Mouse (Mus musculus): ENCODE measurements at regions not wholly inside any gene's neighbourhood (a gene's known extent, or its start where the extent isn't known, plus 50 kb on each side); places are given as distances from the start of the nearest gene placed in this dataset.

DNA sequence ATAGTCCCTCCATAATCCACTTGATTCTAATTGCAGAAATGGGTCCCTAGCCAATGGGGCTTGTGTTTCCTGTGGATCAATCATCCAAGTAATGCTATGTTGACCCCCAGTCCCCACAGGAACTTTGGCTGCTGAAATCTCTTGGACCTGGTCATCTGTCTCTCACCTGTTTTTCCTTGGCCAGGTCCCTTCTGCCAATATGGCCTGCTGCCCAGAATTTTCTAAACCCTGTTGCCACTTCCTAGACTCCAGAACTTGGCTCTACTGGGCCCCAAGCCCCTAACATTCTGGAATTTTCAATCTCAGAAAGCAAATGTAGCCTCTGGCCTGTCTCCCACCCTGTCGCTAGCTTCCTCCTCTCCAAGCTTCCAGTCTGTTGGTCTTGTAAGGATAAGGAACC lies 139.6 kb downstream of the Inhbb start:
- H3K4me1 ChIP-seq (ENCODE audit: control insufficient read depth, insufficient read depth, low read length): no peaks in the 10 kb centered on the region
- 81% methylated on average over 1 of the region's 1 CpGs for WGBS
- no peak overlapping the region for H3K4me3 ChIP-seq (ENCODE audit: low read length)
- H3K27me3 ChIP-seq (ENCODE audit: control insufficient read depth, insufficient read depth, low read length): no peaks in the 10 kb centered on the region
- no peak overlapping the region for H3K9ac ChIP-seq (ENCODE audit: low read length)
- H3K36me3 ChIP-seq (ENCODE audit: control insufficient read depth, insufficient read depth): no peaks in the 10 kb centered on the region
- H3K27ac ChIP-seq (ENCODE audit: low read length): no peak overlapping the region
- H3K4me2 ChIP-seq (ENCODE audit: low read depth, low read length): no peak overlapping the region
- no peak for ATAC-seq (replicated peaks; ENCODE audit: extremely low read depth, insufficient read depth, low FRiP score)
- H3K9me3 ChIP-seq (replicated peaks; ENCODE audit: control insufficient read depth, low read length): peaks cover 2% of the 10 kb centered on the region; the same call in 1 of the 2 replicates

DNA sequence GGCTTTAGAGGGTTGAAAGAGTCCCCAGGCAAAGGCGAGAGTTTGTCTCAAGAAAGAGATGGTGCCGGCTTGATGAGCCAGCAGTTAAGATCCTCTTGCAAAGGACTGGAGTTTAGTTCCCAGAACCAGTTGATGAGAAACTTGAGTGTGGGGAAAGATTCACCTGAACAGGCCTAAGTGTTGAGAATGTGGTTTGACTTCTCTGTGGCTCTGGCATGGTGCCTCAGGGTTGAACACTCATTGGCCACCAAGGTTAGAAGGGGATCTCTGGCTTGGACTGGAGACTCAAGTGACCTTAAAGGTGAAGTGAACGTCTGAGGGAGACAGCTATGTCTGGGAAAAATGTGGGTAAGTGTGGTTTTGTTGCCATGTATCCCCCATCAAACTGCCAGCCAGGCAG lies 142.8 kb downstream of the Inhbb start:
- Histone ChIP-seq H3K4me3 (ENCODE audit: low read length) (no peak overlapping the region), H3K27ac (ENCODE audit: low read length) (no peak overlapping the region), H3K4me1 (ENCODE audit: control insufficient read depth, insufficient read depth, low read length) (no peaks in the 10 kb centered on the region), H3K36me3 (ENCODE audit: control insufficient read depth, insufficient read depth) (no peaks in the 10 kb centered on the region), H3K9me3 (replicated peaks; ENCODE audit: control insufficient read depth, low read length) (no peaks in the 10 kb centered on the region), H3K9ac (ENCODE audit: low read length) (no peak overlapping the region), H3K27me3 (ENCODE audit: control insufficient read depth, insufficient read depth, low read length) (no peaks in the 10 kb centered on the region), H3K4me2 (ENCODE audit: low read depth, low read length) (no peak overlapping the region)
- ATAC-seq (replicated peaks; ENCODE audit: extremely low read depth, insufficient read depth, low FRiP score): no peak
- WGBS: 70% methylated on average over 3 of the region's 3 CpGs

DNA sequence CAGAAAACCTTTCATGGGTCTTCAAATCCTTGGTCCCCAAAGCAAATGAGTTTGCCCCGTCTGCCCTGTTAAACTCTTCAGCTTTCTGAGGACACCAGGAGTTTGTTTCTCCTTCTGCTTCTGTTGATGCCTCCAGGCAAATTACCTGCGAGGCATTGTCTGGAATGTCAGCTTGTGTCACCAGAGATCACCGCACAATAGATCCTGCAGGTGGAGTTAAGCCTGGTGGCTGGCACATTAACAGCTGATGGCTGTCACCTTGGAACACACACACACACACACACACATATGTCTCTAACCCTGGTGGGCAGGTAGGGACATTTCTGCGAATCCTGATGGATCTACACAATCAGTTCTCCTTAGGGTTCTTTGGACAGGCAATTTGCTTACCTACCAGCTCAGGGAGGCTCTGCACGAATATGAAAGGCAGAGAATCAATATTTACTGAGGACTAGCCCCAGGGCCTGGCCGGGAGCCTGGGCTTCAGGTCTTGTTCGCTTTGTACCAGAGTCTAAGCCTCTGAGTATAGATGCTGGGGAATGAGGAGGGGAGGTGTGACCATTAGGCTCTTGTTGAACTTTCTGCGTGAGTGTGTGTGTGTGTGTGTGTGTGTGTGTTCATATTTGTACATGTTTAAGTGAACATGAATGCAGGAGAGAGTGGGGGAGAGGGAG lies 143.4 kb downstream of the Inhbb start:
- H3K36me3 ChIP-seq (ENCODE audit: control insufficient read depth, insufficient read depth): no peaks in the 10 kb centered on the region
- no peaks in the 10 kb centered on the region for H3K9me3 ChIP-seq (replicated peaks; ENCODE audit: control insufficient read depth, low read length)
- no peak overlapping the region for H3K27ac ChIP-seq (ENCODE audit: low read length)
- no peak for ATAC-seq (replicated peaks; ENCODE audit: extremely low read depth, insufficient read depth, low FRiP score)
- no peaks in the 10 kb centered on the region for H3K27me3 ChIP-seq (ENCODE audit: control insufficient read depth, insufficient read depth, low read length)
- WGBS: 82% methylated on average over 8 of the region's 8 CpGs
- no peak overlapping the region for H3K4me3 ChIP-seq (ENCODE audit: low read length)
- no peaks in the 10 kb centered on the region for H3K4me1 ChIP-seq (ENCODE audit: control insufficient read depth, insufficient read depth, low read length)
- H3K4me2 ChIP-seq (ENCODE audit: low read depth, low read length): no peak overlapping the region
- H3K9ac ChIP-seq (ENCODE audit: low read length): no peak overlapping the region

DNA sequence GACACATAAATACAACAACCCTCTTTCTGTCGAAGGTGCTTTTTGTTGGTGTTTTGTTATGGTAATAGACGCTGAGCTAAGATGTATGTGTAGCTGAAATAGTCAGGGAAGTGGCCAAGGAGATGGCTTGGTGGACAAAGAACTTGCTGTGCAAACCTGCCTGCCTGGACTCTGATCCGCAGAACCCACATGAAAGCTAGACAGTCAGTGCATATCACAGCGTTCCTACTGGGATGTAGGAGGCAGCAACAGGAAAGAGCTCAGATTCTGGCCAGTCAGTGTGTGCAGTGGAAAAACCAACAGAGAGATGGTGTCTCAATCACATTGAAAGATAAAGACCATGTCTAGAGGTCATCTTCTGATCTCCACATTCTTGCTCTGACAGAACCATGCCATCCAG lies 144.1 kb downstream of the Inhbb start:
- Histone ChIP-seq H3K27me3 (ENCODE audit: control insufficient read depth, insufficient read depth, low read length) (no peaks in the 10 kb centered on the region), H3K9ac (ENCODE audit: low read length) (no peak overlapping the region), H3K27ac (ENCODE audit: low read length) (no peak overlapping the region), H3K4me3 (ENCODE audit: low read length) (no peak overlapping the region), H3K9me3 (replicated peaks; ENCODE audit: control insufficient read depth, low read length) (no peaks in the 10 kb centered on the region), H3K4me2 (ENCODE audit: low read depth, low read length) (no peak overlapping the region), H3K4me1 (ENCODE audit: control insufficient read depth, insufficient read depth, low read length) (no peaks in the 10 kb centered on the region), H3K36me3 (ENCODE audit: control insufficient read depth, insufficient read depth) (no peaks in the 10 kb centered on the region)
- ATAC-seq (replicated peaks; ENCODE audit: extremely low read depth, insufficient read depth, low FRiP score): no peak
- 71% methylated on average over 4 of the region's 4 CpGs for WGBS

DNA sequence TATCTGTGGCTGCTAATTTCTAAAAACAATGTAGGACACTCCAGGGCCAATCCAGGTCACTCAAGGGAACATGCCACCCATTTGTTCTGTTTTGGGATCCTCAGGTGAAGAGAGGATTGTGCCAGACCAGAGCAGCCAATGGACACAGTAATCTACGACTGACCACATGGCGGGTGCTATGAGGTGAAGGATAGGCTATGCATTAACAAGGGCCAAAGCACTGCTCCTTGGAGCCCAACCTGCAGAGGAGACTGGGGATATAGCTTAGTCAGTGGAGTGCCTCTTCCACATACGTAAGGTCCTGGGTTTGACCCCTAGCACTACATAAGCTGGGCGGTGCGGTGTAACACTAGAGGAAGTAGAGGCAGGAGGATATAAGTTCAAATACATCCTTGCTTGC lies 156.0 kb downstream of the Inhbb start:
- H3K4me1 ChIP-seq (ENCODE audit: control insufficient read depth, insufficient read depth, low read length): no peaks in the 10 kb centered on the region
- H3K27me3 ChIP-seq (ENCODE audit: control insufficient read depth, insufficient read depth, low read length): no peaks in the 10 kb centered on the region
- ATAC-seq (replicated peaks; ENCODE audit: extremely low read depth, insufficient read depth, low FRiP score): no peak
- no peak overlapping the region for H3K9ac ChIP-seq (ENCODE audit: low read length)
- no peak overlapping the region for H3K4me3 ChIP-seq (ENCODE audit: low read length)
- no peak overlapping the region for H3K27ac ChIP-seq (ENCODE audit: low read length)
- H3K9me3 ChIP-seq (replicated peaks; ENCODE audit: control insufficient read depth, low read length): peaks cover 4% of the 10 kb centered on the region
- H3K4me2 ChIP-seq (ENCODE audit: low read depth, low read length): no peak overlapping the region
- H3K36me3 ChIP-seq (ENCODE audit: control insufficient read depth, insufficient read depth): no peaks in the 10 kb centered on the region
- WGBS: 96% methylated on average over 5 of the region's 5 CpGs

DNA sequence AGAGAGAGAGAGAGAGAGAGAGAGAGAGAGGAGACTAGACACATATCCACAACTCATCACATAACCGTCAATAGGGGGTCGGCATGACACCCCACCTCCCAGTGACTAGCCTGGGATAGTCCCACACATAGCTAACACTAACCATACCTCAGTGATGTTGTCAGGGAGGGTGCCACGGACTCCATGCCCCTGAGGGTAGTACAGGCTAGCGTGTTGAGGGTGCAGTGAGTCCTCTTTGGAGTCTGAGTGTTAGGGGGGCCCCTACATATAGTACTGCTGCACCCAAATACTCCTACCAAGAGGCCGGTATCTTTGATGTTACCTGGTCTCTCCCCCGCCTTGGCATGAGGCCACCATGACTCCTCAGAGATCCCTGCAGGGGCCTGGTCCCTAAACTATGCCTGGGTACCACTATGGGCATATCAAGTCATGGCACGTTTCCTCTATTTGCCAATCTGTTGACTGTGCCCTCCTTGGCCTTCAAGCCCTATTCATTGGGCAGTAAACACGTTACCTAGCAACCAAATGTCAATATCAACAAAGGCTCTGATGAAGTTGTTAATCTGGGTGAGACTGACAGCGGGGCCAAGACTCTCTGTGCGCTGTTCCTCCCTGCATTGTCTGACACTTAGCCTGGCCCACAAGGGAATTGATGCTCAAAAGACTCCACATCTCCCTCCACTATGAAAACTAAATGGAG lies 156.7 kb downstream of the Inhbb start:
- H3K9ac ChIP-seq (ENCODE audit: low read length): no peak overlapping the region
- 74% methylated on average over 10 of the region's 10 CpGs for WGBS
- H3K4me1 ChIP-seq (ENCODE audit: control insufficient read depth, insufficient read depth, low read length): no peaks in the 10 kb centered on the region
- no peaks in the 10 kb centered on the region for H3K36me3 ChIP-seq (ENCODE audit: control insufficient read depth, insufficient read depth)
- H3K9me3 ChIP-seq (replicated peaks; ENCODE audit: control insufficient read depth, low read length): peaks cover 4% of the 10 kb centered on the region
- no peaks in the 10 kb centered on the region for H3K27me3 ChIP-seq (ENCODE audit: control insufficient read depth, insufficient read depth, low read length)
- no peak overlapping the region for H3K4me3 ChIP-seq (ENCODE audit: low read length)
- no peak for ATAC-seq (replicated peaks; ENCODE audit: extremely low read depth, insufficient read depth, low FRiP score)
- no peak overlapping the region for H3K27ac ChIP-seq (ENCODE audit: low read length)
- no peak overlapping the region for H3K4me2 ChIP-seq (ENCODE audit: low read depth, low read length)

DNA sequence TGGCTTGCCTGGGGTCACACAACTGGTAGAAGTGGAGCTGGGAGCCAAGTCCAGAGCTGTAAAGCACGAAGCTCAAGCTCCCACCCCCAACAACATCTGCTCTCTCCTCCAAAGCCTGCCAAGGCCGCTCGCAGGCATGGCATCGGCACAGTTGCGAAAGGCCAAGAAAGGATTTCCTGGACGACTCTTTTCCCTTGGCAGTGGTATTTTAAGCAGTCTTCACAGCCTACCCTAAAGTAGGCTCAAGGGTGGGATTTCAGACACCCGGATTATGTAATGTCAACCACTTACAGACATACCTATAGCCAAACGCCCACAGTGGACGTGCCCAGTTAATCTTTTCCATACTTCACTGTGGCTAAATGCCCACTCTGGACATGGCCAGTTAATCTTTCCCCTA lies 162.6 kb downstream of the Inhbb start:
- no peak for ATAC-seq (replicated peaks; ENCODE audit: extremely low read depth, insufficient read depth, low FRiP score)
- no peaks in the 10 kb centered on the region for H3K27me3 ChIP-seq (ENCODE audit: control insufficient read depth, insufficient read depth, low read length)
- no peaks in the 10 kb centered on the region for H3K36me3 ChIP-seq (ENCODE audit: control insufficient read depth, insufficient read depth)
- H3K9me3 ChIP-seq (replicated peaks; ENCODE audit: control insufficient read depth, low read length): peaks cover 4% of the 10 kb centered on the region
- no peak overlapping the region for H3K4me3 ChIP-seq (ENCODE audit: low read length)
- no peak overlapping the region for H3K9ac ChIP-seq (ENCODE audit: low read length)
- no peak overlapping the region for H3K4me2 ChIP-seq (ENCODE audit: low read depth, low read length)
- WGBS: 81% methylated on average over 9 of the region's 9 CpGs
- no peaks in the 10 kb centered on the region for H3K4me1 ChIP-seq (ENCODE audit: control insufficient read depth, insufficient read depth, low read length)
- no peak overlapping the region for H3K27ac ChIP-seq (ENCODE audit: low read length)

DNA sequence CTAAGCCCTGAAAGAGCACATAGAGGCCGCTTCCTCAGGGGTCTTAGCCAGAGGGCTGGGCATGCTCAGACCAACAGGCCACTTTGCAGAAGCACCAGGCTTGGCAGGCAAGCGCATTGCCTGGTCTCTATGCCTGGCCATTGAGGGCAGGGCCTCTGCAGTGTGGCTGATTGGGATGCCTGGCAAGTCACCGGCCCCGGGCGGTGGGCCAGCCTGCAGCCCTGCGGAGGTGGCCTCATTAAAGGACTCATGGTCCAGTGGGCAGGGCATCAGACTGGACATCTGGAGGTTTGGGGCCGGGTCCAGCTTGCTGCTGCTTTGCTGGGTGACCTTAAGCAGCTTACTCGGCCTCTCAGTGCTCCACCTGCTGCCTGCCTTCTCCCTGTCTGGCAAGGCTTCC lies 165.3 kb downstream of the Inhbb start:
- Histone ChIP-seq H3K27me3 (ENCODE audit: control insufficient read depth, insufficient read depth, low read length) (no peaks in the 10 kb centered on the region), H3K9ac (ENCODE audit: low read length) (no peak overlapping the region), H3K36me3 (ENCODE audit: control insufficient read depth, insufficient read depth) (no peaks in the 10 kb centered on the region), H3K4me1 (ENCODE audit: control insufficient read depth, insufficient read depth, low read length) (no peaks in the 10 kb centered on the region), H3K9me3 (replicated peaks; ENCODE audit: control insufficient read depth, low read length) (peaks cover under 1% of the 10 kb centered on the region), H3K4me3 (ENCODE audit: low read length) (no peak overlapping the region), H3K27ac (ENCODE audit: low read length) (no peak overlapping the region), H3K4me2 (ENCODE audit: low read depth, low read length) (no peak overlapping the region)
- 77% methylated on average over 8 of the region's 8 CpGs for WGBS
- no peak for ATAC-seq (replicated peaks; ENCODE audit: extremely low read depth, insufficient read depth, low FRiP score)

DNA sequence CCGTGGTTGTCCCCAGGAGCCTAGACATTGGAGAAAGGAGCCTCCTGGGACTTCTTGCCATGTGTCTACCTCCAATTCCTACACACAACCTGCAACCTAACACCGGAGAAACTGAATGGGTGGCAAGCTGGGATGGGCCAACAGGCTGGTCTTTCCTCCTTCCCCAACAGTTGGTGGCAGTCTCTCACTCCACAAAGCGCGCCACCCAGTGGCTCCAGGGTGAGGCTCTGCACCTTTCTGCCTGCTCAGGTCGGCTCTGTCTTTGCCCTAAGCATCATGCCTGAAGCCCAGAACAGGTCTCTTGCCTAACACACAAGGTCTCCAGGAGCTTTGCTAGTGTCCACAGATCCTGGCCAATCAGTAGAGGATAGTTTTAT lies 166.0 kb downstream of the Inhbb start:
- Histone ChIP-seq H3K4me3 (ENCODE audit: low read length) (no peak overlapping the region), H3K4me2 (ENCODE audit: low read depth, low read length) (no peak overlapping the region), H3K27ac (ENCODE audit: low read length) (no peak overlapping the region), H3K36me3 (ENCODE audit: control insufficient read depth, insufficient read depth) (no peaks in the 10 kb centered on the region), H3K27me3 (ENCODE audit: control insufficient read depth, insufficient read depth, low read length) (no peaks in the 10 kb centered on the region), H3K9ac (ENCODE audit: low read length) (no peak overlapping the region), H3K9me3 (replicated peaks; ENCODE audit: control insufficient read depth, low read length) (no peaks in the 10 kb centered on the region), H3K4me1 (ENCODE audit: control insufficient read depth, insufficient read depth, low read length) (no peaks in the 10 kb centered on the region)
- ATAC-seq (replicated peaks; ENCODE audit: extremely low read depth, insufficient read depth, low FRiP score): no peak
- WGBS: 59% methylated on average over 5 of the region's 5 CpGs
